Mouse (Mus musculus) layer of hippocampus, postnatal 14 days (tissue): Measurements from ENCODE around the gene Gmds. TPM values are rescaled to one million over a fixed set of nuclear protein-coding genes. Genes with fewer than 3 reads are reported as not detected.

Experiments used
- DNase-seq, 2 experiments: peaks; one replicate each; pipeline ENCODE4 v3.0.0; 2021 to 2022; ENCODE audit warnings: low spot score in 2 of 2, mixed read lengths in 1 of 2
- long read RNA-seq, 2 experiments: library from polyadenylated mRNA; stranded (forward); transcript quantifications; one replicate each; pipeline ENCODE4 v2.0.0; 2021
- total RNA-seq, 2 experiments: library from RNA; stranded (reverse); gene quantifications; 2 replicates each; pipeline ENCODE4 v1.2.3; 2021

The Gmds gene
- total RNA-seq = 10 to 100 TPM; 15.8 to 18.0 TPM
- long read RNA-seq, experiment 1, transcript Gmds-201 (11 exons, 1,713 nt) = major isoform, 16 of 24 reads
- long read RNA-seq, experiment 1, partial matches to known transcripts = 4 of 24 reads
- long read RNA-seq, experiment 1, other reads (novel, unspliced or antisense) = 4 of 24 reads
- long read RNA-seq, experiment 2, transcript Gmds-201 (11 exons, 1,713 nt) = major isoform, 20 of 32 reads
- long read RNA-seq, experiment 2, partial matches to known transcripts = 7 of 32 reads
- long read RNA-seq, experiment 2, other reads (novel, unspliced or antisense) = 5 of 32 reads

GRCm38 (mm10) chr13:32338513-32339365 lies at the start of gene Gmds:
Gene Gmds, minus strand, starts transcription at chr13:32338740.
- peak; percentile 88 to 93 for DNase-seq

- no peak for DNase-seq
Observed at GRCm38 (mm10) chr13:32385421-32386092, 47.0 kb upstream of the Gmds start.

- DNase-seq = no peak
Observed at GRCm38 (mm10) chr13:32382227-32383010, 43.9 kb upstream of the Gmds start.

GRCm38 (mm10) chr13:32378634-32379033 lies 40.1 kb upstream of the Gmds start:
- no peak for DNase-seq

GRCm38 (mm10) chr13:32372531-32372883 lies 34.0 kb upstream of the Gmds start:
- DNase-seq = no peak

- DNase-seq = no peak
Observed at GRCm38 (mm10) chr13:32371874-32372530, 33.5 kb upstream of the Gmds start.

- DNase-seq = no peak
Observed at GRCm38 (mm10) chr13:32370751-32371150, 32.2 kb upstream of the Gmds start.

- DNase-seq = no peak
Observed at GRCm38 (mm10) chr13:32370135-32370534, 31.6 kb upstream of the Gmds start.

- no peak for DNase-seq
Observed at GRCm38 (mm10) chr13:32337735-32338512, 616 bp downstream of the Gmds start.

- DNase-seq = no peak
Observed at GRCm38 (mm10) chr13:32318309-32318708, 20.2 kb downstream of the Gmds start.

- DNase-seq = no peak
Observed at GRCm38 (mm10) chr13:32317354-32317753, 21.2 kb downstream of the Gmds start.

GRCm38 (mm10) chr13:32312663-32313062 lies 25.9 kb downstream of the Gmds start:
- DNase-seq = peak; percentile 16 to 54

GRCm38 (mm10) chr13:32311476-32311875 lies 27.1 kb downstream of the Gmds start:
- no peak for DNase-seq

- DNase-seq = no peak
Observed at GRCm38 (mm10) chr13:32298456-32298855, 40.1 kb downstream of the Gmds start.

GRCm38 (mm10) chr13:32297398-32297797 lies 41.1 kb downstream of the Gmds start:
- peak in 1 of 2 experiments; percentile 22 for DNase-seq

GRCm38 (mm10) chr13:32294416-32295195 lies 43.9 kb downstream of the Gmds start:
- no peak for DNase-seq

GRCm38 (mm10) chr13:32272937-32273496 lies 65.5 kb downstream of the Gmds start:
- no peak for DNase-seq

- no peak for DNase-seq
Observed at GRCm38 (mm10) chr13:32269757-32270156, 68.8 kb downstream of the Gmds start.

GRCm38 (mm10) chr13:32269261-32269660 lies 69.3 kb downstream of the Gmds start:
- no peak for DNase-seq
